Mouse (Mus musculus): ENCODE measurements around the gene Cul7. TPM values are rescaled to one million over a fixed set of nuclear protein-coding genes. Genes with fewer than 3 reads are reported as not detected.

The Cul7 gene
- total RNA-seq, 2 experiments from 2014 or later = 3.4 to 4.1 TPM

DNA sequence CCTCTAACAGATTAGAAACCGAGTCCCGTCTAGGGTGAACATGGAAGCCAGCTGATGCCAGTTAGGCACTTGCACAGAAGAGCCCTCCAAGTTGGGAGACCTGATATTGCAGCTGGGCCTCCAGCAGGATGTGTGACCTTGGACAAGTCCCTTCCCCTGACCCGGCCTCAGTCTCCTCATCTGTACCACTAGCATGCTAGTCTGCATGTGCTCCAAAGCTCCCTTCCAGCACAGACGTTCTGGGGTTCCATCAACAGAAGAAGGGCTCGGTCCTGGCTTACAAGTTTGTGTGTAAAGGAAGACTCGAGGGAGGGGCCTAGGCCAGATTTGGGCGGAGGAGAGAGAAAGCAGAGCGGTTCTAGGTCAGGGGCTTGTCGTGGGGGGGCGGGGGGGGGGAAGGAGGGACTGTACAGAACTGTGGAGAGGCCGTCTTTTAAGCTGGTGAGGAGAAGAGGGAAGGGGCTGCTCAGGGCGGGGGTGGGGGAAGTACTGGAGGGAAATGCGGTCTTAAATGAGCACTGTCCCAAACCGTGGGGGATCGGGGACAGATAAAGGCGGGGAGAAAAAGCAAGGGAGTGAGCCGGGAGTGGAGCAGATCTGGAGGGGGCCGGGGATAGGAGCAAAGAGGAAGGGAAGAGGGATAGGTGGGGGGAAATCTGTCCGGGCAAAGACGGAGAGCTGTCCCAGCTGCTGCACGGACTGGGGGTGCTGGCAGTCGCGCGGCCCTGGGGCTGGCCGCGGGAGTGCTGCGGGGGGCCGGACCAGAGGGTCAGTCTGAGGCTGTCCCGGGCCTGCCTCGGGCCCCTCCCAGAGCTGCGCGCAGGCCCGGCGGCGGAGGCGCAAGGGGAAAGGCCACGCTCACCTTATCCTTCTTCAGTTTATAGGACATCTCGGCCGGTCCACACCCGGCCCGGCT, 54.1 kb downstream of the Cul7 start:
- peak; percentile 15 for DNase-seq (ENCODE audit: low spot score)

DNA sequence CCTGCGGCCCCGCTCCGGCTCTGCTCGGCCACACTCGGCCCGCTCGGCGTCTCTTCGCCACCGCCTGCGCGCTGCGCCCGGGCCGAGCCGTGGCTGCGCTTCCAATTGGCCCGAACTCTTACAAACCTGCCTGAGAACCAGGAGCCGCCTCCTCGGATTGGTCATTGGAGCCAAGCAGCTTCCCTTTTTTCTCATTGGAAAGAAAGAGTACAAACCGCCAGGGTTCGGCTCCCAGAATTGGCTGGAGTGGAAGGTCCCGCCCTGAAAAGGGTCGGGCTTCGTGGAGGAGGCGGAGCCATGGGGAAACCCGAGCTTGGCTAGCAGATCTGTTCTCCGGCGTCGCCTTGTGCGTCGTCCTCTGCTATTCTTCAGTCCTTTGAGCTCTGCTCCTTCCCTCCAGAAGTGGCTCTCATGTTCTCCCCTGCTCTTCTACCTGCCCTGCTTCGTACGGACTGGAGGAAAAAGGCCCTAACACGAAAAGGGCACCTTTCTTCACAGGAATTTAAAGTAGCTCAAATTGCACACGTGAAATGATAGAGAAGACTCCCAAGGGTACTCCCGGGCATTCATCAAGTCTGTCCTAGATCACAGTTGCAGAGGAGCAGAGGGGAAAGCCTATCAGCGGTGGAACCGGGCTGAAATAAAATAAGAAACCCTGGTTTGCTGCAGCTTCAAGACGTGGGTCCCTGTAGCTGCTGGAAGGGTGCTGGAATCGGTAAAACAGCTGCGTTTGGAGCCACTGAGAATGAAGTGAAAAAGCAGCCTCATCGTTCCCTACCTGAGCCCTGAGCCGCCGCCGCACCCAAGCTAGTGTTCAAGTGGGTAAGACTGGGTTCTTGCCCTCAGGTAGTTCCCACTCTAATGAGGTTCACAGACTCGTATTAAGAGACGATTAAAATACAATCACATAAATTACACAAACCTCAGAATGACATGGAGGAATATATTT, 55.0 kb downstream of the Cul7 start, which contains the start of gene Ppp2r5d:
TSS of gene Ppp2r5d (minus strand) at position 225 of the 949 bp plus-strand sequence.
- DNase-seq (ENCODE audit: low spot score) = peak; percentile 98

DNA sequence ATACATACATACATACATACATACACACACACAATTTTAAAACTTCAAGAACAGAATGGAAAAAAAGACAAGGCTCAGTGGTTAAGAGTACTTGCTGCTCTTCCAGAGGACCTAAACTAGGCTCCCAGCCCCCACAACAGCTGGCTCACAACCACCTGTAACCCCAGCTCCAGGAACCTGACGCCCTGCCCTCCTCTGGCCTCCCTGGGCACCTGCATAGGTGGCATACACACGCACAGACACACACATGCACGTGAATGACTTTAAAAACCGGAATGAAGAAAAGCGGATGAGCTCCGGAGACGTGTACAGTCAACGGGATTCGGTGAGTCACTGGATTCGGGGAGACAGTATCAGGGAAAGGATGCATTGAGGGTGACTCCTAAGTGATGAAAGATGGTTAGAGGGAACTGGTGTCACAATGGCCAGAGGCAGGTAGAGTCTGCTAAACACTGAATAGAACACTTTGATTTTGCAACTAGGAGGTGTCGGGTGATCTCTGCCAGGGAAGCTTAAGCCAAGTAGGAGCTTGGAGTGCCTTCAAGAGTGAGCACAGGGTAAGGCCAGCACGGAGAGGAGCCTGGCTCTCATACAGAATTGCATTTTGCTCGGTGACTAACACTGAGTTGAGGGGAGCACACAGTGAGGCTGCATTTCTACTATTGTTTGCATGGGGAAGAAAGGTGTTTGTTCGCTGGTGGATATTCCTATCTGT, 56.4 kb downstream of the Cul7 start:
- peak; percentile 58 for DNase-seq (ENCODE audit: low spot score)

DNA sequence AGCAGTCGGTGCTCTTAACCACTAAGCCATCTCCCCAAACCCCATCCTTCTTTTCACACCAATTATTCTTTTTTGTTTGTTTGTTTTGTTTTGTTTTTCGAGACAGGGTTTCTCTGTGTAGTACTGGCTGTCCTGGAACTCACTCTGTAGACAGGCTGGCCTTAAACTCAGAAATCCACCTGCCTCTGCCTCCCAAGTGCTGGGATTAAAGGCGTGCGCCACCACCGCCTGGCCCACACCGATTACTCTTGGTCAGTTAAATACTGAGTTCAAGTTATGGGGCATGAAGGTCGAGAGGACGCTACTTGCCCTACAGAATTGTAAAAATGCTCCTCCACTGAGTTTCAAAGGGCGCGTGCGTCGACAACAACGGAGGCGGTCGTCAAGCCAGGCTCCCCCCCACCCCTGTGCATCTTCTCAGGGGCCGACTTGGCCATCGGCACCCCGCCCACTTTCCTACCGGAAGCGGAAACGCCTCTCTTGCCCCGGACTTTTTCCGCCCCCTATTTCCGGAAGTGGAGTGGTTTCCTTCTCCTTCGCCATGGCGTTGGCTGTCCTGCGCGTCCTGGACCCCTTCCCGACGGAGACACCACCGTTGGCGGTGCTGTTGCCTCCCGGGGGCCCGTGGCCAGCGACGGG, 60.9 kb downstream of the Cul7 start, which contains the start of gene Pex6:
TSS of gene Pex6 (plus strand) at position 505 of the 639 bp plus-strand sequence.
- DNase-seq (ENCODE audit: low spot score) = peak; percentile 93

DNA sequence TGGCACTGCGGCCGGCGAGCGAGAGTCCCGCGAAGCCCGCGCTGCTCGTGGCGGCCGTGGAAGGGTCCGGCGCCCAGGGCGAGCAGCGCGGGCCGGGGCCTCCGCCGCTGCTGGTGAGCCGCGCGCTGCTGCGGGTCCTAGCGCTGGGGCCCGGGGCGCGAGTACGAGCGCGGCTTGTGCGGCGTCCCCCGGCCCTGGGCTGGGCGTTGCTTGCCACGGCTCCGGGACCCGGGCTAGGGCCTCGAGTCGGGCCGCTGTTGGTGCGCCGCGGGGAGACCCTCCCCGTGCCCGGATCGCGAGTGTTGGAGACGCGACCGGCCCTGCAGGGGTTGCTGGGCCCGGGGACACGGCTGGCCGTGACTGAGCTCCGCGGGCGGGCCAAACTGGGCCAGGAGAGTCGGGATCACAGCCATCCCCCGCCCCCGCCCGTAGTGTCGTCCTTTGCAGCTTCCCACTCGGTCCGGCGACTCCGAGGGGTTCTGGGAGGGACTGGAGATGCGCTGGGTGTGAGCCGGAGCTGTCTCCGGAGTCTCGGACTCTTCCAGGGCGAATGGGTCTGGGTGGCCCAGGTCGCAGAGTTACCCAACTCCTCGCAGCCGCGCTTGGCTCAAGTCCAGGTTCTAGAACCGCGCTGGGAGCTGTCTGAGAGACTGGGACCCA, 61.6 kb downstream of the Cul7 start:
- DNase-seq (ENCODE audit: low spot score) = peak; percentile 52

DNA sequence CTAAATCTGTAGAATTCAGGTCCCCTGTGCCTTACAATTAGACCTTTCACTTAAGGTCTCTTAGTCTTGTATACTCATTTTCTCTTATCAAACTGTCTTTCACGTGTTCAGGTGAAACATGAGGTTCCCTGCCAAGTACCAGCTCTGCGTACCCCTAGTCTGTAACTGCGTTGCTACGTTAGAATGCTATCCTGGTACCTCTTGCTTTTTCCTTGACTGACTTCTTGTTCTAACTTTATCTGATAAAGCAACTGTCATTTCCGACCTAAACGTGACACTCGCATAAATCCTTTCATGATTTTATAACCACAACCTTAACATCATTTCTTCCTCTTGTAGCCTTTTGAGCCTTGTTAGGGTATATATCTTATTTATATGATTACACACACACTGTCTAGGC, 62.3 kb downstream of the Cul7 start:
- no peak for DNase-seq (ENCODE audit: low spot score)

DNA sequence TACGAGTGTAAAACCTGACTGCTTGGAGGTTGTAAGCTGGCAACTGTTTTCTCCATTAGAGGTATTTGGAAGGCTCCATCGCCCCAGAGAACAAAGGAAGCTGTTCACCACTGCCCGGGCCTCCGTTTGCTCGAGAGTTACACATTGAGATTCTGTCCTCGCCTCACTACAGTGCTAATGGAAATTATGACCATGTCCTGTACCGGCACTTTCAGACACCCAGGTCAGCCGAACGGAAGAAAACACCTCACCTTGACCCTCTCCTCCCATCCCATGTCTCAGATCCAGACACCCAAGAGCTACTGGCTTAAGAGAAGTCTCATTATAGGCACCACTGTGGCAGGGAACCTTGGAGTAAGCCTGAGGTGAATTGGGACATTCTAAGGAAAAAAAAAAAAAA, 63.7 kb downstream of the Cul7 start:
- DNase-seq (ENCODE audit: low spot score) = no peak

Other genes with a start within 250 kb of the Cul7 start
- under 1 TPM; 0.28 to 0.59 TPM for gene Crip3, start 221.4 kb upstream of the Cul7 start, total RNA-seq (2021)
- gene Slc22a7, start 211.9 kb upstream of the Cul7 start, total RNA-seq (2021) = under 1 TPM in 1 of 2 experiments, not detected in 1; 0.14 TPM
- under 1 TPM; 0.05 to 0.23 TPM for gene Ttbk1, start 162.7 kb upstream of the Cul7 start, total RNA-seq (2021)
- gene Dnph1, start 153.6 kb upstream of the Cul7 start, total RNA-seq (2021) = 1 to 10 TPM; 5.0 to 6.4 TPM
- 10 to 100 TPM; 13.6 to 14.4 TPM for gene Cul9, start 103.9 kb upstream of the Cul7 start, total RNA-seq (2021)
- gene Srf, start 94.2 kb upstream of the Cul7 start, total RNA-seq (2021) = 10 to 100 TPM; 80.0 to 87.2 TPM
- under 1 TPM; 0.30 to 0.38 TPM for gene Ptk7, start 20.8 kb upstream of the Cul7 start, total RNA-seq (2021)
- 10 to 100 TPM; 12.6 to 13.4 TPM for gene Klc4, start 4.3 kb upstream of the Cul7 start, total RNA-seq (2021)
- gene Mrpl2, start 4.1 kb upstream of the Cul7 start, total RNA-seq (2021) = 100 to 1,000 TPM; 104 TPM
- gene Rrp36, start 24.0 kb downstream of the Cul7 start, total RNA-seq (2021) = 10 to 100 TPM in 1 of 2 experiments, 1 to 10 TPM in 1; 8.4 to 11.8 TPM
- 10 to 100 TPM; 41.3 to 48.6 TPM for gene Mea1, start 28.5 kb downstream of the Cul7 start, total RNA-seq (2021)
- 10 to 100 TPM; 64.7 to 90.2 TPM for gene Klhdc3, start 30.6 kb downstream of the Cul7 start, total RNA-seq (2021)
- gene Ppp2r5d, start 54.8 kb downstream of the Cul7 start, total RNA-seq (2021) = 10 to 100 TPM; 26.4 to 28.3 TPM
- gene Pex6, start 61.1 kb downstream of the Cul7 start, total RNA-seq (2021) = 10 to 100 TPM; 13.6 to 15.0 TPM
- 1 to 10 TPM; 2.2 to 3.4 TPM for gene Gnmt, start 78.8 kb downstream of the Cul7 start, total RNA-seq (2021)
- 1 to 10 TPM; 7.0 to 8.2 TPM for gene Cnpy3, start 101.9 kb downstream of the Cul7 start, total RNA-seq (2021)
- gene Ptcra, start 113.4 kb downstream of the Cul7 start, total RNA-seq (2021) = not detected
- 10 to 100 TPM; 38.2 to 40.1 TPM for gene 2310039H08Rik, start 122.3 kb downstream of the Cul7 start, total RNA-seq (2021)
- 10 to 100 TPM; 36.7 to 37.9 TPM for gene Rpl7l1, start 132.3 kb downstream of the Cul7 start, total RNA-seq (2021)
- 10 to 100 TPM in 1 of 2 experiments, 1 to 10 TPM in 1; 9.3 to 13.7 TPM for gene Bicral, start 208.1 kb downstream of the Cul7 start, total RNA-seq (2021)
- 1 to 10 TPM; 7.1 to 7.4 TPM for gene Tbcc, start 240.3 kb downstream of the Cul7 start, total RNA-seq (2021)